Mouse (Mus musculus) limb, embryonic 14.5 days (tissue): Measurements from ENCODE around the gene Prkrip1. TPM values are rescaled to one million over a fixed set of nuclear protein-coding genes. Genes with fewer than 3 reads are reported as not detected.

ENCODE experiments used
- ATAC-seq: fragments of 200-750 bp; cut with Nextera tagmentation; 2 replicates; pipeline ENCODE4 v1.8.0; 2017; ENCODE audit warnings: low read depth, moderate number of reproducible peaks, moderate TSS enrichment; ENCODE audit not compliant: low FRiP score
- DNase-seq: peaks from one replicate; pipeline ENCODE4 v3.0.0-alpha.2; 2015; ENCODE audit warnings: low spot score
- H3K27ac ChIP-seq: fragments of 300-500 bp; sonication (generic); replicated peaks from 2 replicates; pipeline ENCODE4 v1.5.1; 2014; ENCODE audit warnings: low read depth, mild to moderate bottlenecking, low read length, moderate library complexity, mixed read lengths
- H3K27me3 ChIP-seq: fragments of 300-500 bp; sonication (generic); 2 replicates; pipeline ENCODE4 v1.6.1; 2014; ENCODE audit warnings: low read length, mixed read lengths; ENCODE audit not compliant: control insufficient read depth, insufficient read depth
- H3K36me3 ChIP-seq: fragments of 300-500 bp; sonication (generic); 2 replicates; pipeline ENCODE4 v1.6.1; 2014; ENCODE audit warnings: mild to moderate bottlenecking, low read length, moderate library complexity, mixed read lengths; ENCODE audit not compliant: control insufficient read depth, insufficient read depth
- H3K4me1 ChIP-seq: fragments of 300-500 bp; sonication (generic); 2 replicates; pipeline ENCODE4 v1.6.1; 2014; ENCODE audit warnings: antibody characterized with exemption, low read length, mixed read lengths; ENCODE audit not compliant: control insufficient read depth, insufficient read depth
- H3K4me2 ChIP-seq: fragments of 300-500 bp; sonication (generic); replicated peaks from 2 replicates; pipeline ENCODE4 v1.6.1; 2014; ENCODE audit warnings: low read depth, mild to moderate bottlenecking, low read length, moderate library complexity; ENCODE audit not compliant: severe bottlenecking
- H3K4me3 ChIP-seq: fragments of 300-500 bp; sonication (generic); replicated peaks from 2 replicates; pipeline ENCODE4 v1.5.1; 2014; ENCODE audit warnings: low read length
- H3K9ac ChIP-seq: fragments of 300-500 bp; sonication (generic); 2 replicates; pipeline ENCODE4 v1.6.1; 2014; ENCODE audit warnings: mild to moderate bottlenecking, low read depth, low read length, moderate library complexity; ENCODE audit not compliant: severe bottlenecking
- H3K9me3 ChIP-seq: fragments of 300-500 bp; sonication (generic); 2 replicates; pipeline ENCODE4 v1.6.1; 2016; ENCODE audit warnings: low read length; ENCODE audit not compliant: control insufficient read depth
- POLR2A ChIP-seq: fragments of 200-500 bp; IDR thresholded peaks from 2 replicates; pipeline ENCODE4 v1.8.0; 2012; ENCODE audit warnings: inconsistent platforms, mild to moderate bottlenecking, moderate library complexity, borderline replicate concordance; ENCODE audit not compliant: insufficient read depth, insufficient read length; ENCODE audit errors: extremely low read depth
- WGBS: fragments of 180-500 bp; shearing (Covaris S2); extraction: QIAGEN DNeasy Blood & Tissue Kit; methylation state at CpG from one replicate; pipeline ENCODE4 v1.1.7; 2014; 5-methylcytosine and 5-hydroxymethylcytosine counted together
- polyA plus RNA-seq, 2 experiments: library from polyadenylated mRNA; depleted of rRNA in 1 of 2; stranded (reverse) in 1 of 2; unstranded in 1 of 2; fragments of >200 nt; fragmentation: Nextera tagmentation in 1 of 2; extraction: Ambion mirVana in 1 of 2; gene quantifications; 2 replicates each; pipeline versions ENCODE4 v1.2.1 to v1.2.3; 2012 to 2014

Prkrip1 gene
- polyA plus RNA-seq (2012; rRNA removed) (20.4 and 32.4 TPM in 2 replicates), polyA plus RNA-seq (2014; fragmentation: Nextera tagmentation; extraction: Ambion mirVana) (52.3 and 53.0 TPM in 2 replicates)

DNA sequence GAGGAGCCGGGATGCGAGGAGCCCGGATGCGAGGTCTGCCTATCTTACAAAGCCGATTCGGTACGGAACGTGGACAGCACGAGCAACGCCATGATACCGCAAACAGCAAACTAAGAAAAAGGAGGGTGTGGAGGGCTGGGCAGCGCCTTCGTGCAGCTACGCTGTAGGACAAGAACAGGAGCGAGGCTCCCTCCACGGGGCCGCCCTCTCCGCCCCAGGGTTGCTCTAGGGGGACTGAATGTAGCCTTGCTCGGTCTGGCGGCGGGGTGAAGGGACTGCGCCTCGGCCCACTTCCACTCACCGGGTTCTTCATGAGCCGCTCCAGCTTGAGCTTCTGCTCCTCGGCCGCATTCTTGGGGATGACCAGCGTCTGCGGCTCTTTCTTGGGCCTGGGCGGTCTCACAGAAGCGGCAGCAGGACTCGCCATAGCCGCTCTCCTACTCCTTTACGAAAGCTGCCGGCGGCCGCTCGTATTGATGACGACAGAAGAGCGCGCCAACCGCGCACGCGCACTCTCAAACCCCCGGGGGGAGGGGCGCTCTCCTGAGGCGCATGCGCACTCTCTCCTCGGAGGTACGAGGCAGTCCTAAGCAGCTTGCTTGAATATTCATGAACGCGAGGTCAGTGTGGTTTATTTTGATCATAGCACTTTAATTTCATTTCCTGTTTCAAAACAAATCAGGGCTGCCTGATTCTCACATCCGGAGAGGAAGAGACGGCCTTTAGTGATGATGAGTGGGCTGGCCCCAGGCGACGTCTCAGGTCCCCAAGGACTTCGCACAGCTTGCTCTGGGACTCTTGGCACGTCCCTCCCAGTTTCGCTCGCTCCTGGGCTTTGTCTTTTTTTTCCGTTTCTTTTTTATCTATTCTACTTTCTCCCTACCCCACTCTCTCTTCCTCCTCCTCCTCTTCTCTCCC is at the start of gene Prkrip1:
Prkrip1 (minus strand) TSS at position 490 of the 918 bp plus-strand sequence.
- Histone ChIP-seq H3K9me3 (no peaks in the 10 kb centered on the region), H3K27me3 (no peaks in the 10 kb centered on the region), H3K4me2 (peak within 1 kb of the TSS; percentile 68), H3K27ac (peak within 1 kb of the TSS; percentile 53), H3K9ac (peak within 1 kb of the TSS; percentile 74), H3K4me1 (peaks cover 5% of the 10 kb centered on the region), H3K4me3 (peak within 1 kb of the TSS; percentile 69), H3K36me3 (peaks cover 32% of the 10 kb centered on the region)
- DNase-seq, result peak; percentile 96
- under 1% methylated on average over 56 of the region's 62 CpGs for WGBS
- peak; percentile 46; the same call in 1 of the 2 replicates for TF ChIP-seq POLR2A
- ATAC-seq, result peak; percentile 91

DNA sequence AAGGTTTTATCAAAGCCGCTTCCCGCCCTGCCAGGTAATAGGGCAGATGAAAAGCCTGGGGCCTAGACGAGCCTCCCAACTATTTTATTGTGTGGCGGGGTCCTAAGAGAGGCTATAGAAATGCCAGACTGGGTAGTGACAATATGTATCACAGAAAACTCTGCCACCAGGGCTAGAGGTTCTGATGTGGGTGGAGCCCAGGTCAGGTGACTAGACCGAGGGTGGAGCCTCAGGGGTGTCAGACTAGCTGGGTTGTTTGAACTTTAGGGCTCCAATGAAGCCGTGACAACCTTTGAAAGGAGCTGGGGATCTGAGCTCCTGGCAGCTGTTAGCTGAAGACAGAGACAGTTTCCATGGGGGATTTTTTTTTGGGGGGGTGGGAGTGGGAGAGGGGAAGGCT is 49.7 kb upstream of the Prkrip1 start:
- peaks cover 7% of the 10 kb centered on the region; the same call in 1 of the 2 replicates for H3K36me3 ChIP-seq
- no peaks in the 10 kb centered on the region for H3K27me3 ChIP-seq
- H3K9ac ChIP-seq, result no peak overlapping the region
- peaks cover 13% of the 10 kb centered on the region for H3K4me1 ChIP-seq
- H3K4me3 ChIP-seq, result no peak overlapping the region
- 55% methylated on average over 6 of the region's 6 CpGs for WGBS
- ATAC-seq (no peak), DNase-seq (no peak)
- H3K4me2 ChIP-seq, result no peak overlapping the region
- no peaks in the 10 kb centered on the region for H3K9me3 ChIP-seq
- no peak for TF ChIP-seq POLR2A
- H3K27ac ChIP-seq, result no peak overlapping the region

DNA sequence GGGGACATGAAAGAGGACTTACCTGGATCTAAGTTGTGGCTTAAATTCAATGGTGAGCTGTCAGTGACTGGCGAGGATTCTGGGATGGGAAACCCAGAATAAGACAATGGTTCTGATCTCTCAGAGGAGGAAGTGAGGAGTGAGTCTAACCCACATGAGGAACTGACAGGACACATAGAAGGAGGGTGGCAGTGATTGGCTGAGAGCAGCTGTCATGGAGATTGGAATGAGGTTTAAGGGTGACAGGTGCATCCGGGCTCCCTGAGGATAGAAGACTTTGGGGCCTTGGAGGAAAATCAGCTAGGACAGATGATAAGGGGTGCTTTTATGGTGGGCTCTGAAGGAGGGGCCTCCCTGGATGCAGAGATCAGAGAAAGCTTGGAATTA is 47.7 kb upstream of the Prkrip1 start, which contains the start of gene Sh2b2:
Sh2b2 (minus strand) TSS at position 105 of the 387 bp plus-strand sequence.
- H3K4me3 ChIP-seq, result peak within 1 kb of the TSS; percentile 76
- no peak for DNase-seq
- H3K27me3 ChIP-seq, result no peaks in the 10 kb centered on the region
- H3K9me3 ChIP-seq, result no peaks in the 10 kb centered on the region
- peaks cover 17% of the 10 kb centered on the region for H3K4me1 ChIP-seq
- H3K9ac ChIP-seq, result peak within 1 kb of the TSS; percentile 70; the same call in 1 of the 2 replicates
- no peak within 1 kb of the TSS for H3K27ac ChIP-seq
- peaks cover 4% of the 10 kb centered on the region; the same call in 1 of the 2 replicates for H3K36me3 ChIP-seq
- TF ChIP-seq POLR2A, result no peak
- H3K4me2 ChIP-seq, result peak within 1 kb of the TSS; percentile 95
- ATAC-seq, result no peak
- WGBS, result 89% methylated on average over 2 of the region's 2 CpGs

DNA sequence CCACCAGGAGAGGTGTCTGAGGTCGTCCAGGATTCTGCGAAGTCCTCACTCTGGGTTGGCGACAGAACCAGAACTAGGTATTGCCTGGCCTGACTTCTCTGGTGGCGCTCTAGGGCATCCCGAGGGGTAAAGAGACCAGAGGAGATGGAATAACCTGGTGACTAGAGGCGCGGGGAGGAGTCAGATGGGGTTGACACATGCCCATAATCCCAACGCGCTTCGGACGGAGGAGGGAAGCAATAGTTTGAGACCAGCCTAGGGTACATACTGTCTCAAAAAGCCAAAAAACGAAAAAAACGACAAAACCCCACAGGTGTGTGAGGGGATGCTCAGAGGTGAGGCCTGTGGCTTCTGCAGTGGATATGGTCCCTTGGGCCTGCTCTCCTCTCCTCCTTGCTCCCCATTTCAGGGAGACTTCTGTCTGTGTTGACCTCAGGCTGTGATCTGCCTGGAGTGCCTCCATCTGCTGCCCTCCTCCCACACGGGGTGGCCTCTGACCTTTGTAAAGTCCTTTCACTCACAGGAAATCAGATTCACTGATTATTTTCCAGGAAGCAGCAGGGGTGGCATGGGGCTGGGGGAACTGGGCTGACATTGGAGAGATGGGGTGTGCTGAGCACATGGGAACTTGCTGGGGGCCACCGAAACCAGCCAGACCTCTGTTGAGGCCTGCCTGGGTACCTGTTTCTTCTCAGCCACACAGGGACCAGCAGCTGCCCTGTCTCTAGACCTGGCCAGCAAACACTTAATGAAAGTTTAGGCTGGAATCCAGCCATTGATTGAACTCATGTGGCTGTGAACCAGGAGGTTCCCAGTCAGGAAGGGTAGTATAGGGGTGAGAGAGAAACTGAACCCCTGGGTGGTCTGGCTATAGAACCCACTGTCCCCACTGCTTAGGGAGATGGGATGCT is 47.0 kb upstream of the Prkrip1 start:
- peak overlapping the region; percentile 70; the same call in 1 of the 2 replicates for H3K9ac ChIP-seq
- H3K27ac ChIP-seq, result no peak overlapping the region
- H3K36me3 ChIP-seq, result peaks cover 4% of the 10 kb centered on the region; the same call in 1 of the 2 replicates
- no peak for DNase-seq
- TF ChIP-seq POLR2A, result no peak
- H3K4me1 ChIP-seq, result peaks cover 17% of the 10 kb centered on the region
- no peak for ATAC-seq
- H3K27me3 ChIP-seq, result no peaks in the 10 kb centered on the region
- peak overlapping the region; percentile 95 for H3K4me2 ChIP-seq
- H3K9me3 ChIP-seq, result no peaks in the 10 kb centered on the region
- WGBS, result 9% methylated on average over 15 of the region's 15 CpGs
- peak overlapping the region; percentile 76 for H3K4me3 ChIP-seq
